Mouse (Mus musculus) embryonic facial prominence, embryonic 12.5 days (tissue): ENCODE data around the gene Mien1. TPM values are rescaled to one million over a fixed set of nuclear protein-coding genes. Genes with fewer than 3 reads are reported as not detected.

ENCODE experiments used
- ATAC-seq: fragments of 200-750 bp; cut with Nextera tagmentation; 2 replicates; pipeline ENCODE4 v1.8.0; 2017; ENCODE audit not compliant: insufficient number of reproducible peaks, insufficient read depth, low FRiP score, low TSS enrichment
- H3K27ac ChIP-seq: fragments of 300-500 bp; sonication (generic); 2 replicates; pipeline ENCODE4 v1.5.1; 2016; ENCODE audit warnings: mild to moderate bottlenecking
- H3K27me3 ChIP-seq: fragments of 300-500 bp; sonication (generic); 2 replicates; pipeline ENCODE4 v1.6.1; 2016; ENCODE audit warnings: mild to moderate bottlenecking, moderate library complexity
- H3K36me3 ChIP-seq: fragments of 300-500 bp; sonication (generic); 2 replicates; pipeline ENCODE4 v1.6.1; 2016; ENCODE audit warnings: mild to moderate bottlenecking
- H3K4me1 ChIP-seq: fragments of 300-500 bp; sonication (generic); 2 replicates; pipeline ENCODE4 v1.6.1; 2016
- H3K4me2 ChIP-seq: fragments of 300-500 bp; sonication (generic); replicated peaks from 2 replicates; pipeline ENCODE4 v1.6.1; 2016; ENCODE audit warnings: mild to moderate bottlenecking, moderate library complexity
- H3K4me3 ChIP-seq: fragments of 300-500 bp; sonication (generic); 2 replicates; pipeline ENCODE4 v1.5.1; 2016; ENCODE audit warnings: mild to moderate bottlenecking
- H3K9ac ChIP-seq: fragments of 300-500 bp; sonication (generic); 2 replicates; pipeline ENCODE4 v1.6.1; 2016; ENCODE audit warnings: mild to moderate bottlenecking, moderate library complexity
- H3K9me3 ChIP-seq: fragments of 300-500 bp; sonication (generic); 2 replicates; pipeline ENCODE4 v1.6.1; 2016; ENCODE audit warnings: mild to moderate bottlenecking, moderate library complexity
- WGBS: fragments of 180-500 bp; shearing (Covaris S2); methylation state at CpG from one replicate; pipeline ENCODE4 v1.1.7; 2016; 5-methylcytosine and 5-hydroxymethylcytosine counted together
- polyA plus RNA-seq: library from polyadenylated mRNA; unstranded; fragments of >200 nt; fragmentation: Nextera tagmentation; extraction: Ambion mirVana; gene quantifications from 2 replicates; pipeline ENCODE4 v1.2.1, GENCODE M21; 2016

Gene Mien1
- polyA plus RNA-seq, 1 experiment from 2014 or later: 78.4 TPM

- ATAC-seq: no peak
- Histone ChIP-seq H3K27ac (no peak overlapping the region), H3K4me2 (no peak overlapping the region), H3K9ac (no peak overlapping the region), H3K9me3 (no peaks in the 10 kb centered on the region), H3K4me1 (peaks cover 18% of the 10 kb centered on the region), H3K27me3 (no peaks in the 10 kb centered on the region), H3K36me3 (no peaks in the 10 kb centered on the region), H3K4me3 (no peak overlapping the region)
- 90% methylated on average over 11 of the region's 11 CpGs for WGBS
Measured at GRCm38 (mm10) chr11:98474967-98475366, 36.2 kb upstream of the Mien1 start.

- Histone ChIP-seq H3K9me3 (no peaks in the 10 kb centered on the region), H3K9ac (no peak overlapping the region), H3K4me1 (peaks cover 26% of the 10 kb centered on the region), H3K4me2 (no peak overlapping the region), H3K27me3 (no peaks in the 10 kb centered on the region), H3K4me3 (no peak overlapping the region), H3K27ac (no peak overlapping the region), H3K36me3 (no peaks in the 10 kb centered on the region)
- WGBS: 53% methylated on average over 8 of the region's 8 CpGs
- no peak for ATAC-seq
Measured at GRCm38 (mm10) chr11:98473916-98474479, 35.2 kb upstream of the Mien1 start.

- WGBS: 67% methylated on average over 4 of the region's 4 CpGs
- H3K9ac ChIP-seq: no peak overlapping the region
- no peaks in the 10 kb centered on the region for H3K9me3 ChIP-seq
- H3K4me1 ChIP-seq: peaks cover 26% of the 10 kb centered on the region
- no peak overlapping the region for H3K4me3 ChIP-seq
- no peaks in the 10 kb centered on the region for H3K27me3 ChIP-seq
- H3K36me3 ChIP-seq: no peaks in the 10 kb centered on the region
- H3K27ac ChIP-seq: no peak overlapping the region
- H3K4me2 ChIP-seq: no peak overlapping the region
- ATAC-seq: no peak
Measured at GRCm38 (mm10) chr11:98472696-98473095, 33.9 kb upstream of the Mien1 start.

GRCm38 (mm10) chr11:98470795-98471194 is 32.0 kb upstream of the Mien1 start:
- H3K4me2 ChIP-seq: no peak overlapping the region
- H3K27ac ChIP-seq: peak overlapping the region; percentile 50
- H3K4me3 ChIP-seq: no peak overlapping the region
- H3K36me3 ChIP-seq: no peaks in the 10 kb centered on the region
- 76% methylated on average over 6 of the region's 6 CpGs for WGBS
- H3K4me1 ChIP-seq: peaks cover 26% of the 10 kb centered on the region
- no peak for ATAC-seq
- H3K27me3 ChIP-seq: no peaks in the 10 kb centered on the region; the same call in 1 of the 2 replicates
- H3K9me3 ChIP-seq: no peaks in the 10 kb centered on the region
- H3K9ac ChIP-seq: no peak overlapping the region

GRCm38 (mm10) chr11:98469761-98470714 is 31.2 kb upstream of the Mien1 start:
- ATAC-seq: peak; percentile 30; the same call in 1 of the 2 replicates
- Histone ChIP-seq H3K27ac (peak overlapping the region; percentile 65), H3K4me1 (peaks cover 26% of the 10 kb centered on the region), H3K9me3 (no peaks in the 10 kb centered on the region), H3K4me3 (no peak overlapping the region), H3K9ac (no peak overlapping the region), H3K4me2 (no peak overlapping the region), H3K27me3 (no peaks in the 10 kb centered on the region; the same call in 1 of the 2 replicates), H3K36me3 (no peaks in the 10 kb centered on the region)
- 50% methylated on average over 22 of the region's 22 CpGs for WGBS

- H3K9me3 ChIP-seq: no peaks in the 10 kb centered on the region
- no peak for ATAC-seq
Measured at GRCm38 (mm10) chr11:98464516-98464915, 25.7 kb upstream of the Mien1 start.

GRCm38 (mm10) chr11:98463911-98464310 is 25.1 kb upstream of the Mien1 start:
- no peak overlapping the region for H3K4me2 ChIP-seq
- H3K36me3 ChIP-seq: no peaks in the 10 kb centered on the region
- H3K9ac ChIP-seq: no peak overlapping the region
- no peaks in the 10 kb centered on the region for H3K4me1 ChIP-seq
- H3K4me3 ChIP-seq: no peak overlapping the region
- H3K27ac ChIP-seq: no peak overlapping the region
- no peaks in the 10 kb centered on the region for H3K9me3 ChIP-seq
- WGBS: 86% methylated on average over 9 of the region's 9 CpGs
- no peak for ATAC-seq
- peaks cover 35% of the 10 kb centered on the region for H3K27me3 ChIP-seq

More at GRCm38 (mm10) chr11:98464516-98464915, 25.7 kb upstream of the Mien1 start:
- H3K4me3 ChIP-seq: no peak overlapping the region
- no peak overlapping the region for H3K9ac ChIP-seq
- no peaks in the 10 kb centered on the region for H3K36me3 ChIP-seq
- no peak overlapping the region for H3K4me2 ChIP-seq
- H3K4me1 ChIP-seq: 0 out of 2 replicates have a peak, but pooled peaks cover 3% of the 10 kb centered on the region
- peaks cover 29% of the 10 kb centered on the region for H3K27me3 ChIP-seq
- 82% methylated on average over 6 of the region's 6 CpGs for WGBS
- no peak overlapping the region for H3K27ac ChIP-seq

- 91% methylated on average over 6 of the region's 6 CpGs for WGBS
- no peaks in the 10 kb centered on the region for H3K9me3 ChIP-seq
Measured at GRCm38 (mm10) chr11:98462255-98462654, 23.5 kb upstream of the Mien1 start.

GRCm38 (mm10) chr11:98461109-98461720 is 22.4 kb upstream of the Mien1 start:
- no peak for ATAC-seq
- peaks cover 47% of the 10 kb centered on the region for H3K27me3 ChIP-seq
- no peak overlapping the region for H3K4me2 ChIP-seq
- 0 out of 2 replicates have a peak, but pooled peaks cover 5% of the 10 kb centered on the region for H3K4me1 ChIP-seq
- no peaks in the 10 kb centered on the region for H3K9me3 ChIP-seq
- no peak overlapping the region for H3K27ac ChIP-seq
- H3K36me3 ChIP-seq: no peaks in the 10 kb centered on the region
- WGBS: 66% methylated on average over 6 of the region's 6 CpGs
- no peak overlapping the region for H3K4me3 ChIP-seq
- H3K9ac ChIP-seq: no peak overlapping the region

More at GRCm38 (mm10) chr11:98462255-98462654, 23.5 kb upstream of the Mien1 start:
- 0 out of 2 replicates have a peak, but pooled peaks cover 2% of the 10 kb centered on the region for H3K4me1 ChIP-seq
- H3K4me2 ChIP-seq: no peak overlapping the region
- no peak for ATAC-seq
- H3K27me3 ChIP-seq: peaks cover 47% of the 10 kb centered on the region
- H3K27ac ChIP-seq: no peak overlapping the region
- no peak overlapping the region for H3K4me3 ChIP-seq
- H3K36me3 ChIP-seq: no peaks in the 10 kb centered on the region
- no peak overlapping the region for H3K9ac ChIP-seq

- H3K9me3 ChIP-seq: no peaks in the 10 kb centered on the region
- 80% methylated on average over 9 of the region's 9 CpGs for WGBS
- no peak overlapping the region for H3K4me3 ChIP-seq
- H3K27ac ChIP-seq: no peak overlapping the region
- H3K27me3 ChIP-seq: peaks cover 50% of the 10 kb centered on the region
- no peaks in the 10 kb centered on the region for H3K36me3 ChIP-seq
- no peak for ATAC-seq
- 0 out of 2 replicates have a peak, but pooled peaks cover 5% of the 10 kb centered on the region for H3K4me1 ChIP-seq
- H3K4me2 ChIP-seq: no peak overlapping the region
- no peak overlapping the region for H3K9ac ChIP-seq
Measured at GRCm38 (mm10) chr11:98459860-98460259, 21.1 kb upstream of the Mien1 start.

GRCm38 (mm10) chr11:98459071-98459741 is 20.4 kb upstream of the Mien1 start:
- Histone ChIP-seq H3K27ac (no peak overlapping the region), H3K4me3 (no peak overlapping the region), H3K36me3 (no peaks in the 10 kb centered on the region), H3K9me3 (no peaks in the 10 kb centered on the region), H3K27me3 (peaks cover 47% of the 10 kb centered on the region), H3K4me2 (no peak overlapping the region), H3K4me1 (0 out of 2 replicates have a peak, but pooled peaks cover 5% of the 10 kb centered on the region), H3K9ac (no peak overlapping the region)
- no peak for ATAC-seq
- 16% methylated on average over 11 of the region's 11 CpGs for WGBS
